Mouse (Mus musculus) spleen, adult 18-20 months (tissue): ENCODE data around the gene Otub2.
A peak's percentile ranks its signal among the peaks of the same experiment; 100 is the strongest.
"Not testable (repeated sequence)": the region's sequence is repeated elsewhere in the genome, so short reads cannot be mapped to it uniquely, and the experiment has no call there.

Experiments used
- DNase-seq, 2 experiments: peaks; one replicate each; pipeline ENCODE4 v3.0.0; 2022; ENCODE audit warnings: mixed read lengths in 2 of 2

Otub2 gene

GRCm38 (mm10) chr12:103373530-103374236 is 14.8 kb upstream of the Otub2 start:
- DNase-seq, result no peak

GRCm38 (mm10) chr12:103376124-103376523 is 12.4 kb upstream of the Otub2 start:
- no peak for DNase-seq

GRCm38 (mm10) chr12:103376774-103377173 is 11.7 kb upstream of the Otub2 start:
- no peak for DNase-seq

- no peak for DNase-seq
Observed at GRCm38 (mm10) chr12:103380226-103380625, 8.3 kb upstream of the Otub2 start.

GRCm38 (mm10) chr12:103389348-103389727 is 856 bp downstream of the Otub2 start:
- no peak for DNase-seq

GRCm38 (mm10) chr12:103389982-103390381 is 1.5 kb downstream of the Otub2 start:
- DNase-seq, result no peak

GRCm38 (mm10) chr12:103391098-103391497 is 2.6 kb downstream of the Otub2 start:
- DNase-seq, result no peak

GRCm38 (mm10) chr12:103393528-103393927 is 5.0 kb downstream of the Otub2 start:
- DNase-seq, result no peak

- DNase-seq, result no peak
Observed at GRCm38 (mm10) chr12:103395486-103396275, 7.2 kb downstream of the Otub2 start.

- no peak for DNase-seq
Observed at GRCm38 (mm10) chr12:103396751-103397150, 8.3 kb downstream of the Otub2 start.

GRCm38 (mm10) chr12:103404131-103404530 is 15.6 kb downstream of the Otub2 start:
- no peak for DNase-seq

- no peak for DNase-seq
Observed at GRCm38 (mm10) chr12:103407720-103408119, 19.2 kb downstream of the Otub2 start, which contains the start of gene 9330161L09Rik. Gene 9330161L09Rik, minus strand, starts transcription at chr12:103407820.

- no peak for DNase-seq
Observed at GRCm38 (mm10) chr12:103408144-103408543, 19.7 kb downstream of the Otub2 start.

GRCm38 (mm10) chr12:103425016-103425728 is 36.7 kb downstream of the Otub2 start:
- DNase-seq, result no peak

GRCm38 (mm10) chr12:103425729-103426470 is 37.4 kb downstream of the Otub2 start, which contains the start of gene Ddx24:
Gene Ddx24, minus strand, starts transcription at chr12:103425830.
- DNase-seq, result peak; percentile 94 to 96

GRCm38 (mm10) chr12:103426710-103427109 is 38.2 kb downstream of the Otub2 start:
- DNase-seq, result no peak

- DNase-seq, result no peak
Observed at GRCm38 (mm10) chr12:103433430-103433829, 44.9 kb downstream of the Otub2 start.

- peak; percentile 33 to 35 for DNase-seq
Observed at GRCm38 (mm10) chr12:103433986-103434731, 45.7 kb downstream of the Otub2 start, which contains the start of gene Ifi27. Gene Ifi27, plus strand, starts transcription at chr12:103434211.

GRCm38 (mm10) chr12:103434861-103435260 is 46.4 kb downstream of the Otub2 start:
- peak in 1 of 2 experiments; percentile 6 for DNase-seq

- no peak for DNase-seq
Observed at GRCm38 (mm10) chr12:103437601-103438000, 49.1 kb downstream of the Otub2 start.

- peak in 1 of 2 experiments; percentile 33 for DNase-seq
Observed at GRCm38 (mm10) chr12:103443524-103443923, 55.0 kb downstream of the Otub2 start, which contains the start of gene Ifi27l2a. Gene Ifi27l2a, minus strand, starts transcription at chr12:103443680.

- not testable (repeated sequence) for DNase-seq
Observed at GRCm38 (mm10) chr12:103444261-103444660, 55.8 kb downstream of the Otub2 start.
